Mouse (Mus musculus) retina, embryonic 14.5 days (tissue): ENCODE results near the gene Lsg1.

Source experiments
- DNase-seq: peaks from one replicate; pipeline ENCODE4 v3.0.0-alpha.2; 2015; ENCODE audit warnings: low spot score

Lsg1 gene

DNA sequence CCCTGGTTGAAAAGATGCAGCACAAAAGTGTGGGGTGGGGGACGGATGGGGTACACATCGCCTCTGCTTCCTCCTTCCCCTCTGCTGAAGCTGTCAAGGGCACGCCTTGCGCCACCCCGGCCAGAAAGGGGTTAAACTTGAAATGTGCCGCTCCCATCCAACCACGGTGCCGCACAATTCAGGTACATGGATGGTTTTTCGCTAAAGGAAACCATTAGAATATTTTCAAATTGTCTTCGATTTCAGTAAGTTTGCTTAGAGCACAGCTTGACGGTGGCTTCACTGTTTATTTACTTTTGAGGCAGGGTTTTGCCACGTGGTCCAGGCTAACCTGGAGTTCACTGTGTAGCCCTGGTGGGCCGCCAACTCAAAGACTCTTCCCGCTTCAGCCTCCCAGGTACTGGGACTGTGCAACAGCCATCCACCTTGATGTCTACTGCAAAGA, 36.6 kb downstream of the Lsg1 start, which contains the start of gene Tmem44:
Gene Tmem44, minus strand, starts transcription at position 95 of the 445 bp plus-strand sequence.
- DNase-seq: no peak

DNA sequence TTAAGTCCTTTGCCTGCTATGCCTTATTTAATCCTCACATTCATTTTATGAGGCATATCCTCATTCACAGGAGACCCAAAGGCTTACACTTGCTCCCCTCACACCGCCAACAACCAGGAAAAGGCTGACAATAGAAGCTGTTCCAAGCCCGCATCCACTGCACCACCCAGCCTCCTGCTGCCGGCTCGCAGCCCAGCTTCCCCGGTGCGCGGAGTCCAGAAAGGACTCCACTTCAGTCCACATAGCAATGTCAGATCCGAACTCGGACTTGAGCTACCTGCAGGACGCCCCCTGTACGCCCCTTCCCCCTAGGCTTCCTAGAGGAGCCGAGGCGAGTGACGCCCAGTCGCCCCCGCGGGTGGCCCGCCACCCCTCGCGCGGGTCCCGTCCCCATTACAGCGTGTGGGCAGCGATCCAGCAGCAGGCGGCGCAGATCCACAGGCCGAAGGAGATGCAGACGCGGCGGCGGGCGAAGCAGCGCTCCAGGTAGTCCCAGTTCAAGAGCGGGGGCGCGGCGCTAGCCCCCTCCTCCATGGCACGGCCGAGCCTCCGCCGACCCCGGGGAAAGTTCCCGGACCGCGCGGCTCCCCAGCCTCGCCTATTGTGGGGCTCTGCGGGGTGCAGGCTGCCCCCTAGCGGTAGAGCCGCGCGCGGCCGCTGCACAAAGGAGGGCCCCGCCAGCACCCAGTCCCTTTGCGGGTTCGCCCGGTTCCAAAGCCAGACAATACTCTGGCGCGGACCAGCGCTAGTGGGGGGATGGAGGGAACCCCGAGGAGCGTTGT, 37.2 kb downstream of the Lsg1 start:
- peak; percentile 87 for DNase-seq

DNA sequence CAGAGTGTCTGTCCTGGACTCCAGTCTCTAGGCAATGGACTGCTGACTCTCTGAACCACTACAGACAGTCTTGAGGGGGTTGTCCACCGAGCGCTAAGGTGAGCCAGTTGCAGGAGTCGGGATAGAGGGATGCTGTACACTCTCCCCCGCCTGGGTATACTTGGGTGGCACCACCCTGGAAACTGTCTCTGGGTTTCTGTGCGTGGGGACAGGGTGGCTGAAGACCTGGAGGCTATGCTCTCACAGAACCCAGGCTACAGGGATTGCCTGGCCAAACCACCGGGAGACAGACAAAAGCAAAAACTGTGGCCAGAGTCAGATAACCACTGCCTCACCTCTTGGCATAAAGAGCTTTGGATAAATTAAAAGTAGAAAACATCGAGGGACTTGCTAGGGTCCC, 37.9 kb downstream of the Lsg1 start:
- DNase-seq: no peak

DNA sequence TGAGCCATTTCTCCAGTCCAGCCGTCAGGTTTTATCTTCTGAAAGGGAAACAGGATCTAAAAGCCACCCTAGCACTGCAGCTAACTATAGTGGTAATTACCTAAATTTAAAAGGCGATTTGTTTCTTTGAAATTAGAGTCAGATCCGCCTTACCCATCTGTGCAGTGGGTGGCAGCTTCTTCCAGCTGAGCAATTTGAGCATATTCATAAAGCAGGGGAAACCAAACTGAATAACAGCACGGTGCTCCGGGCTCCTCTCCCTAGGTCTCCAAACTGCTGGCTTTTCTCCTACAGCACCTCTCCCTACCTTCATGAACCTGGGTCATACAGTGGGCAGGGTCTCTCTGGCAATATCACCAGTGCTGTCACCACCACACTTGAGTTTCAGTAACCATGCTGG, 39.1 kb downstream of the Lsg1 start:
- DNase-seq: no peak

DNA sequence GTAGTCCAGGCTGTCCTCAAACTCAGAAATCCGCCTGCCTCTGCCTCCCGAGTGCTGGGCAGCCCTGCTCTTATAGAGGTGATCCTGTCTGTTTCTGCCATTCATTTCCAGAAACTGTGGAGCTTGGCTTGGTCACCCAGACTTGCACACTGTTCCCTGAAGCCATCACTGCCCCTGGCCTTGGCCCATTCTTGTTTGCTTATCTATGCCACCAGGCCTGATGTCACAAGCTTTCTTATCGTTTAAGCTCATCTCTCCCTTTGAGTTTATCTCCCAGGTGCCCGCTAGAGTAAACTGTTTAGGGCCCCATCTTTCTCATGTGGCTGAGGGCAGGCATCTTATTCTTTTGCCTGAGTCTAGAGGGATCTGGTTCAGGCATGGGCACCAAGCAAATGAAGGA, 42.7 kb downstream of the Lsg1 start:
- DNase-seq: no peak

DNA sequence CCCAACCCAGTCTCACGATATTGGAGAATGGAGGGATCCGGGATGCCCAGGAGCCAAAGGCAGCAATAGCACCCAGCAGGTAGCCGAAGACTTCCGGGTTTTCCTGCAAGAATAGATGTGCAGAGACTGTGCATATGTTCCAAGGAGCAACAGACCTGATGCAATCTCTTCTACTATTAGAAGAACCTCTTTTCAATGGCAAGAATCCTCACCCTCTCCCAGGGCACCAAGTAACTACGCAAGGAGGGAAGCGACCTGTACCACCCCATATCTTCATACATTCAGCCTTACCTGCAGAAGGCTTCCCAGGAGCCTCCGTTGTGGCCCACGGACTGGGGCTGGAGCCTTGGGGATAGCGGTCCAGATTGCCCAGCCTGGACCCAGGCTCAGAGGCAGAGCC, 44.0 kb downstream of the Lsg1 start:
- DNase-seq: no peak

DNA sequence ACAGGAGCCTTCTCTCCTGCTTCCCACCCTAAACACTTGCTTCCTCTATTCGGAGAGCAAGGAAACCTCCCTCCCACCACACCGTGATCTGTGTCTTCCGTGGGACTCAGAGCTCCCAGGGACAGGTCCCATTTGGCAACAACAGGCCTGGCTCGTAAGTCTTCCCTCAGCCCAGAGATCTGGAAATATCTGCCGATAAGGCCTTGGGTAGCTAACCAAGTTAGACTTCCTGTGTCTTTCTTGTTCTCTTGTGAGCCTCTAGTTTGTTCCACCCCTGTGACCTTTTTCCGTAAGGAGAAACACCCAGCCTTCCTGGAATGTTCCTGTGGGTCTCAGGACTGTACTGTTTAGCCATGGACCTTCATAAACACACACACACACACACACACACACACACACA, 44.6 kb downstream of the Lsg1 start:
- DNase-seq: no peak

DNA sequence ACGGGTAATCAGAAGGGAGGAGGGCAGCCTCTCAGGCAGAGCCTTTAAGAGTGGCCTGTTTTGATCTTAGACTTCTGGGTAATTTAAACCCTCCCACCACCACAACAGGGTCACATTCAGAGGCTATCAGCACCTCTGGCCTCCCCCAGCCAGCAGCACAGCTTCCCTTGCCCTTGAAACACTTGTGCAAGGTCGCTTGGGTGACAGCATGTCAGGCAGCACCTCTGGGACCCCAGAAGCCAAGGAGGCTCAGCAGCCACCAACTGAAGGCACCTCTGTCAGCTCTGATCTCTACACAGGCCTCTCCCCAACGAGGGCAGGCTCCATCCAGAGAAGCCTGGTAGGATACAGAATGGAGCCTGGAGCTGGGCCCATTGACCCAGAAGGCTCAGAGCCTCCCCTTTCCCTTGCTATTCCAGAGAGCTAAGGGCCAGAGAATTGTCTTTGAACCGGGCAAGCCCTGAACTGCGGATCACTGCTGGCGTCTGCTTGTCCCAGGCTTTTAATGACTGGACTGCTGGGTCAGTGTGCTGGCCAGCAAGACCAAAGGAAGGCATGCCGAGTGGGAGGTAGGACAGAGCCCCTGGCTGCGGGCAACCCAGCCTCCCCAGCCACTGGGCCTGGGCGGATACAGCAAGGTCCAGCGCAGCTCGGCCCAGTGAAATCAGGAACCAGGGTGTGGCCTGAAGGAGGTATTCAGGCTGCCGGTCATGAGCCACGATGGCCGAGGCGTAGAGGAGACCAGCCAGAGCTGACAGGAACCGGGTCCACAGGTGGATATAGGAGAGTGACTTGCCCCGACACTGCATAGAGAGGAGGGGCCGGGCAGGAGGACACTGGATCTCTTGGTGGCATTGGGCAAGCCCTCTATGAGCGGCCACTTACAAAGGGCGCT, 47.0 kb downstream of the Lsg1 start:
- no peak for DNase-seq

DNA sequence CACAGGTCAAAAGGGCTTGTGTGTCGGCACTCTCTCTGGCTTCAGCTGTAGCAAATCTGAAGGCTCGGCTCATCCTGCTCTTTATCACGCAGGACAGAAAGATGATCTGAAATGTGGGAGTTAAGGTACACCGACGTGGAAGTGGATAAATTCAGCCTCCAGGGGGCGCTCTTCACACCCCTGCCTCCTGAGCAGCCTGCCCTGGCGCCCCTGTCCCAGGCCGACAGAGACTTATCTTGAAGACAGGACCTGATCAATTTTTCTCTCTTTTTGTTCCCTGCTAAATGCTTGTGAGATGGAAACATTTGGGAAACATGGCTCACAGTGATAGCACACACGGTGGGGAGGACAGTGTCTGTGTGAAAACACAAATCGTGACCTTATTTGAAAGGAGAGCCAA, 48.0 kb downstream of the Lsg1 start:
- DNase-seq: peak; percentile 81

DNA sequence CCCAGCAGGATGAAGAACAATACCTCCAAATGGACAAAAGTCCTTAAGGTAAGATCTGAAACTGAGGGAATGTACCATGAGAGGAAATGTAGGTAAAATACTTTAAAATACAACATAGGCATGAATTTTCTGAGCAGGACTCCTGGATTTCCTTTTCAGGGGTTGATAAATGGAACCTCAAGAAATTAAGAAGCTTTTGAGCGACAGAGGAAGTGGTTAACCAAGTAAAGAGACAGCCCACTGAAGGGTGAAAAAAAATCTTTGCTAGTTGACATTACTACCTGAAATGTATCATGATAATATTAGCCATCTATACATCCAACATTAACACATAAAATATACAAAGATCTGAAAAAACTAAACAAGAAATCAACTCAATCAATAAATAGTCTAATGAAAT, 52.3 kb downstream of the Lsg1 start:
- no peak for DNase-seq

DNA sequence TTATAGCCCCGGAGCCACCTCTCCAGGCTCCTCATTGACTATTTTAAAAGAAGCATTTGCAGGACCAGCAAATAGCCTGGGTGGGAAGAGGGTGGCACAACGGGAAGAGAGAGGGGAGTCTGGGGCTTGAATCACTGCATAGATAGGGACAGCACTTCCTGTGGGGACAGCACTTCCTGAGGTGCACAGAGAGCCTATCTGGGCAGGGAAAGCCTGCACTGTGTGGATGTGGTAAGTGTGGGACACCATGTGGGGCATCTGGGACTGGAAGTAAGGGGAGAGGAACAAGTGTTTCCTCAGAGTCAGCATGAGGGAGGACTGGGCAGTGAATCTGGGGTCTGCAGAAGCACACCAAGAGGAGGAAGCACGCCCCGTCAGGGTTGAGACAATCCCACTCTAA, 53.8 kb downstream of the Lsg1 start:
- no peak for DNase-seq

DNA sequence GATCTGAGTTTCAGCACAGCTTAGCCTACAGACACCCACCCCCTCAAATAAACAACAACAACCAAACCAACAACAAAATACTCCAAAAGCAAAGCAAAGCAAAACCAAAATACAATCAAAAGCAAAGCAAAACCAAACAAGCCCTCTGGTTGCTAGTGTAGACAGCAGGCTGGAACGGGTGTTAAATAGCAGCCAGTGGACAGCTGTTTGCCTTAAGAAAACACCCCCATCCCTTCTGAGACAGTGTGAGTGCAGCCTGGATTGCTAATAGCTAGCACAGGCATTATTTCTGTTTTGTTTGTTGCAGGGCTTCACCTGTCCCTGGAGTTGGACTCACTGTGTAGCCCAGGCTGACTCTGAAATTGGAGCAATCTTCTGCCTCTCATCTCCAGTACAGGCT, 54.5 kb downstream of the Lsg1 start:
- no peak for DNase-seq

DNA sequence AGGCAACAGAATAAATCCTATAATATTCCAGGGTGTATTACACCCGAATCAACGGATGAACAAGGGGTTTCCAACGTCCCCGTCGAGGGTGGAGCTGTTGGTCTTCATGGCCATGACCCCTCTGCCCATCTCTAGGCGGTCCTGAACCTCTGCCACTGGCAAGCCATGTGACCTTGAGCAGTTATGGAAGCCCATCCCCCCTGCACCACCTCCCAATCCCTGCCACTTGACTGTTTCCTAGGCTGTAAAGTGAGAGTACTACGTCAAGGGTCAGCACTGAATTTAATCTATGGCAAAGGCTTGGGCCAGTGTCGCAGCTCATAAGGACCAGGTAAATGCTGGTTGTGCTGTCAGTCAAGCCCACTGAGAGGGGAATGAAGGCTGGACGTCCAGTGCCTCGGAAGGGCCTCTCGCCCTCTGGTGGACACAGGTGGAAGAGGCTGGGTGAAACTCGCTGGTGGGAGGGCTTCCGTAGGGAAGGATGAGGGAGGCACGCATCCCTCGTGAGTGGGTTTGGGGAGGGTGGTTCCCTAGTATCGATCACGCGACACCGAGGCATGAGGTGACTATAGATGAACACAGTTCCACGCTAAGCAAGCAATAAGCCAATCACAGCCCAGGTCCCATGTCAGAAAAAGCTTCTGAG, 55.5 kb downstream of the Lsg1 start:
- peak; percentile 78 for DNase-seq

DNA sequence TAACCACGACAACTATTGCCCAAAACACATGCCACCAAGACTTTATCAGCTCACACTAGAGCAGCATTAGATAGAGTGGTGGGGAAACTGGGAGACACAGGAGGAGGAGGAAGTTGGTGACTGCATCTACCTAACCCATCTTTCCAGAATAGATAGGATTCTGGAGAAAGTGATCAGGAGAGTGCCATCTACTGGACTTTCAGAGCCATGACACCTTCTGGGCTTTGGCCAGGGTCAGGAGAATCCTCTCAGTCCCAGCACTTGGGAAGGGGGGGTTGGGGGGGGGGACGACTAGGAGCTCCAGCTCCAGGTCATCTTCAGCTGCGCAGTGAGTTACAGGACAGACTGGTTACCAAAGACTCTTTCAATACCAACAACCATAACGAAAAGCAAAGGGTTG, 56.6 kb downstream of the Lsg1 start:
- peak; percentile 74 for DNase-seq

DNA sequence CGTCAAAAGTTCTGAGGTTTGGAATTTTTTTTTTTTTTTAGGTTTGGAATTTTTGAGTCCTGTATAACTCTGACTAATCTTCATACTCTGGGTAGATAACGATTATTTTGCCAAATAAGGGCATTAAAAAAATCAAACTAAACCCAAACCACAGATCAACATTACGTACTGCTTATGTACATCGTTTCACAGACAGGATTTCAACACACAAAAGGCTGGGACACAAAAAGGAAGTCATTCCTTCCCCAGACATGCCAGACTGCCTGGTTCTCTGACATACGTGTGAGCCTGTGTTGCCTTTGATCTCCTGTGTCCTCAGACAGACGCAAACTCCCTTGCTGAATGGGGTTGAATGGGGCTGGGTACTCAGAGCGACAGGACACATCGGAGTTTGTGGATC, 59.0 kb downstream of the Lsg1 start:
- DNase-seq: no peak

DNA sequence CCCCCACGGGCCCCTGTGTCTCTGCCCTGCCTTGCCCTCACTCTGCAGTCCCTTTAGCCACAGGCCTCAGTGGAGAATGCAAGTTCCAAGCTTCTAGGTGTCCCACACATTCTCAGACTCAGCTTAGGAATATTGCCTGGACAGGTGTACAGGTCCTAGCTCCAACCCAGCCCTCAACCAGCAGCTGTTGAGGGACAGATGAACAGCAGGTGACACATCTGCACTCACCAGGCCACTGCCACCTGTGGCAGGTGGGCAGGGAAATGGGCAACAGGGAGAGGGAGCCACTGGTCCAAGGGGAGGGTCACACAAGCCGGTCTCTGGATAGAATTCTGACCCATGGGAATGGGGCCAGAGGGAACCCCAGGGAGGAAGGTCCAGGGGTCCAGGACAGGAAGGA, 59.5 kb downstream of the Lsg1 start:
- no peak for DNase-seq

DNA sequence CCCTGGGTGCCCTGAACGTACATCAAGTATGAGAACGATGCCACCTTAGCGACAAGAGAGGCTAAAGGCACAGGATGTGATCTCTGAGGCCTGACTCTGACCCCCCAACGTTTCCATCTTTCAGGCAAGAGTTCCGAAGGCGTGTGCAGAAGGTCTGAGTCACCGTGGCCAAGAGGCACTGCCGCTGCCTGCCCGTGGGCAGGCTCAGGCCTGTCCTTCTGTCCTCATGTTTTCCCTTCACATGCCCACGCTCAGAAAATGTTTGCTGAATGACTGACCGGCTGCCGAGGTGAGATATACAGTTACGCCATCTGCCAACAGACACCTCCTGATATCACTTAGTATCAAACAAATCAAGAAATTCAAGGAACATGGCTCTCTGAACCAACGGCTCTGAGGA, 61.6 kb downstream of the Lsg1 start:
- DNase-seq: no peak

DNA sequence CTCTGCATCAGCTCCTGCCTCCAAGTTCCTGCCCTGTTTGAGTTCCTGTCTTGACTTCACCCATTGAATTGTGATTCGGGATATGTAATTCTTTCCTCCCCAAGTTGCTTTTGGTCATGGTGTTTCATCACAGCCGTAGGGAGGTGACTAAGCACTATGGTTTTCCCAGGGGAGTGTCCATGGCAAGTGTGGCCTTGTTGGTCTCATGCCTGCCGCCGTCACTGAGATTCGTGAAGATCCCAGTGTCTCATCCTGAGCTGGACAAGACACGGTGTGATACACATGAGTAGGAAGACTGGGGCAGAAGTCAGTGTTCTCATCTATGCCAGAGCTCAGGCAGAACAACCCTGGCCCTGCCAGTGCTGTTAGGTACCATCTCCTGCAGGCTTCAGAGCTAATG, 62.9 kb downstream of the Lsg1 start:
- DNase-seq: no peak

DNA sequence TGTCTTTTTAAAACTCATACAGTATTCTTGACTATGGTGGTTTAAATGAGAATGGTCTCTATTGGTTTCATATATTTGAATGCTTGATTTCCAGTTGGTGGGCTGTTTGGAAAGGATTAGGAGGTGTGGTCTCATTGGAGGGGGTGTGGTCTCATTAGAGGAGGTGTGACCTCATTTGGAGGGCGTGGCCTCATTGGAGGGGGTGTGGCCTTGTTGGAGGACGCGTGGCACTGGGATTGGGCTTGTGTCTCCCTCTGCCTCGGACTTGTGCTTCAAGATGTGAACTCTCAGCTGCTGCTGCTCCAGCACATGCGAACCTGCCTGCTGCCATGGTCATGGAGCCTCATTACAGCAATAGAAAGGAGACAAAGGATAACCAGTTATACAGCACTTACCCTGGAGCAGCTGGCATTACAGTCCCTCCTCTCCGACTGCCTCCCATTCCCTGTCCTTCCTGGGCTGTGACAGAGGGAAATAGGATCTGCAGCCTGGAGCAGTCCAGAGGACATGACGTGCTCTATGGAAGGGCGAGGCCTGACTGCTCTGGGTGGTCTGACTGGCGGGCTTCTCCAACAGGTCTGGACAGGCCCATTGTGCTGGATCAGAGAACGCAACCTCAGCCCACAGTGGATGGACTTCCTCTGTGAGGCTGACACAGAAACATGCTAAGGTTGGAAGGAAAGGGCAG, 65.0 kb downstream of the Lsg1 start:
- DNase-seq: no peak

DNA sequence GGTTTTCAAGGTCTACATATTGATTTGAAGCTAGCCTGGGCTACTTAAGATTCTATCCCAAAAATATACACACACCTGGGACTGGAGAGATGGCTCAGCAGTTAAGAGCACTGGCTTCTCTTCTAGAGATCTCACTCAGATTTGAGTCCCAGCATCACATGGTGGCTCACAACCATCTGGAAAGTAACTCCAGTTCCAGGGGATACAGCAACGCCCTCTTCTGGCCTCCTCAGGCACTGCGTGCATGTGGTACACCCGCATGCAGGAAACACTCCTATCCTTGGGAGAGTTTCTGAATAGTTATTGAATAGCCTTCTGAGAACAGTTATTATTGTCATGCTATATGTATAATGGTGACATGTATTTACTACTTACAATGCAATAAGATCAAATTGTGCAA, 66.2 kb downstream of the Lsg1 start:
- DNase-seq: no peak

DNA sequence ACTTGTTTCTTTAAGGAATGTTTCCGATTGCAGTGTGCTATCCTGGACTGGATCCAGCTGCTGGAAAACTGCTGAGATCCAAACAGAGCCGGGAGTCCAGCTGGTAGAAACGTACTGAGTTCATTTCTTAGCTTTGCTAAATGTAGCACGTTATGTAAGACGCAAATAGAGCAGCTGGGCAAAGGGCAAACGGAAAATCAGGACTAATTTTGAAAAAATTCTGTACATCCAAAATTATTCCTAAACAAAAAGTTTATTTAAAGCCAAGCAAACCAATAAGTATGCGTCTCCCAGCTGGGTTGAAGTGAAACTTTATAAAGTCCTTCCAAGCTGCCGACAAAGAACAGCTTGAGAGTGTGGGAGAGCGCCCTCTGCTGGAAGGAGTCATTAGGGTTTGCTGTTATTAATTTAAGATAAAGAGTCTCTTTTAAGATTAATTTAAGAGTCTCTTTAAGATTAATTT, 67.0 kb downstream of the Lsg1 start:
- peak; percentile 90 for DNase-seq

DNA sequence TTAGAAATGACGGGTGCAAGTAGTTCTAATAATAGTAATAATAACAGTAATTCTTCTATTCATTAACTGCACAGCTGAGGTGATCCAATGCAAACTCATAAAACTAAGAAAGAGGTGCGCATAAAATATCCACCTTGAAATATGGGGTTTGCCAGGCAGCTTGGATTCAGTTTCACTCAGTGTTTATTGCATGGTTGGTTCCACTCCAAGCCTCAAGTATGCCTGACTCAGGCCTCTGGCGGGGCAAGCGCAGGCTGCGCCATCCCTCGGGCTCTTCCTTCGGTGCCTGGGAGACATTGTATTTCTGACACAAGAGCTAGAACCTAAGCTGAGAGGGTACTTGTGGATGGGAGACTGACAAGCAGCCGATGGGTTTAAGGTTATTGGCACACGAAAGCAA, 68.8 kb downstream of the Lsg1 start:
- DNase-seq: no peak
